Comparison of ENCODE assay signal across 8 mouse cellular contexts in genomic region chr17:78361939-78362728, GRCm38 (mm10). TPM values are rescaled to one million over a fixed set of nuclear protein-coding genes. Genes with fewer than 3 reads are reported as not detected.
A peak's percentile ranks its signal among the peaks of the same experiment; 100 is the strongest.
DNase-seq lines count a peak whose midpoint lies in the region; ATAC-seq lines count a peak whose summit lies in the region.

No protein-coding gene starts in this region.

- no peak overlapping the region for H3K4me3 ChIP-seq in limb, embryonic 13.5 days
- H3K4me3 ChIP-seq in forebrain, embryonic 11.5 days (ENCODE audit: low read depth, low read length) = no peak overlapping the region

- 76% methylated on average over 13 of the region's 13 CpGs for WGBS in limb, embryonic 13.5 days
- 87% methylated on average over 13 of the region's 13 CpGs for WGBS in forebrain, embryonic 11.5 days

- H3K36me3 ChIP-seq in limb, embryonic 13.5 days = peaks cover 30% of the 10 kb centered on the region
- no peaks in the 10 kb centered on the region for H3K36me3 ChIP-seq in forebrain, embryonic 11.5 days (ENCODE audit: control insufficient read depth, insufficient read depth, low read length)

- H3K9ac ChIP-seq in limb, embryonic 13.5 days = no peak overlapping the region
- H3K9ac ChIP-seq in forebrain, embryonic 11.5 days (ENCODE audit: low read length) = no peak overlapping the region

- peaks cover 3% of the 10 kb centered on the region; the same call in 1 of the 2 replicates for H3K4me1 ChIP-seq in limb, embryonic 13.5 days
- H3K4me1 ChIP-seq in forebrain, embryonic 11.5 days (replicated peaks; ENCODE audit: control insufficient read depth, insufficient read depth, low read length) = no peaks in the 10 kb centered on the region

- ATAC-seq in limb, embryonic 13.5 days (ENCODE audit: low FRiP score, low read depth) = no peak
- no peak for ATAC-seq in forebrain, embryonic 11.5 days (replicated peaks; ENCODE audit: low FRiP score)

- no peak overlapping the region for H3K4me2 ChIP-seq in limb, embryonic 13.5 days (replicated peaks)
- H3K4me2 ChIP-seq in forebrain, embryonic 11.5 days (ENCODE audit: low read depth, low read length, severe bottlenecking) = no peak overlapping the region

- no peaks in the 10 kb centered on the region for H3K27me3 ChIP-seq in limb, embryonic 13.5 days
- H3K27me3 ChIP-seq in forebrain, embryonic 11.5 days (ENCODE audit: control insufficient read depth, insufficient read depth, low read length) = no peaks in the 10 kb centered on the region; the same call in 1 of the 2 replicates

- no peaks in the 10 kb centered on the region for H3K9me3 ChIP-seq in limb, embryonic 13.5 days
- no peaks in the 10 kb centered on the region for H3K9me3 ChIP-seq in forebrain, embryonic 11.5 days (ENCODE audit: control insufficient read depth, low read length)

- H3K27ac ChIP-seq in limb, embryonic 13.5 days = 0 out of 2 replicates have a peak overlapping the region, but pooled peaks have one; percentile 22
- H3K27ac ChIP-seq in forebrain, embryonic 11.5 days (ENCODE audit: low read depth, low read length) = no peak overlapping the region

- DNase-seq in gastrocnemius, postnatal 25 days = peak; percentile 26
- DNase-seq in gastrocnemius, postnatal 10 days = no peak
- DNase-seq in heart, adult 8-10 months (ENCODE audit: low spot score) = peak; percentile 81
- peak; percentile 82 to 83 for DNase-seq in natural killer cell, adult 2 months (ENCODE audit: low spot score in 2 of 2)
- no peak for DNase-seq in forebrain, embryonic 11.5 days (ENCODE audit: low spot score)
- no peak for DNase-seq in urinary bladder, adult 18-20 months (ENCODE audit: low spot score in 2 of 2)
- no peak for DNase-seq in frontal cortex, adult 2 months (ENCODE audit: extremely low spot score in 1 of 2, low spot score in 1 of 2)

RNA-seq across cellular contexts. Expression of gene Fez2, which starts 55.8 kb away (rescaled TPM):
- 10 to 100 TPM; 52.0 to 62.7 TPM for total RNA-seq in gastrocnemius, postnatal 25 days (2021)
- total RNA-seq in gastrocnemius, postnatal 10 days (2021) = 10 to 100 TPM; 54.8 to 61.1 TPM
- total RNA-seq in heart, adult 8-10 months (2022) = 10 to 100 TPM; 77.0 to 92.6 (median 86.4) TPM
- polyA plus RNA-seq in limb, embryonic 13.5 days (2015; fragmentation: Nextera tagmentation; extraction: Ambion mirVana) = 41.2 and 43.7 TPM in 2 replicates
- 35.7 and 39.4 TPM in 2 replicates for polyA plus RNA-seq in forebrain, embryonic 11.5 days (2014; fragmentation: Nextera tagmentation; extraction: Ambion mirVana)
- 46.6 and 48.9 TPM in 2 replicates for polyA plus RNA-seq in frontal cortex, adult 2 months (2012; rRNA removed)

Comparison
In these comparisons a context has a peak if more than half of its experiments do, and no peak if none do; other contexts are left out.
1. DNase-seq: peak in gastrocnemius, postnatal 25 days (single experiment), heart, adult 8-10 months (single experiment) and natural killer cell, adult 2 months (2 of 2); none in gastrocnemius, postnatal 10 days (single experiment), forebrain, embryonic 11.5 days (single experiment), urinary bladder, adult 18-20 months (0 of 2) and frontal cortex, adult 2 months (0 of 2).